Mouse (Mus musculus): ENCODE measurements around the gene Fam50b.

DNA sequence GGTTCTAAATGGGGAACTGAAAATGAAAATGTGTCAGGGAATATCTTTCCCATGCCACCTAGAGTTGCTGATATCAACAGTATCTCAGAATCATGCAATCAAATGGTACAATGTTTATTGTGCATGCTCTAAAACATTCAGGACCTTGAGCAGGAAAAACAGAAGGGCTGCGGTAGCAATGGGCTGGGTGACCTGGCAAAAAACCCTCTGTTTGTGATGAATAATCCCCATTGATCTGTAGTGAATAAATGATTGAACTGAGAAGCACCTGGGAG, 4.0 kb downstream of the Fam50b start:
- TF ChIP-seq CTCF (conservative IDR thresholded peaks at IDR 0.05; ENCODE audit: insufficient read depth, insufficient read length, low read depth, low read length) = no peak
- no peak for TF ChIP-seq POLR2A (IDR thresholded peaks at IDR 0.05; ENCODE audit: low read depth, low read length)
